10 mouse cellular contexts compared by ENCODE assay signal in genomic region chr11:77371088-77371487, GRCm38 (mm10).
DNase-seq lines count a peak whose midpoint lies in the region; TF ChIP-seq lines count a peak whose summit lies in the region.
"Had no signal": no experiment of that assay in that cellular context is flagged by ENCODE, and none has a peak within 500 bp of the region (broad histone marks: within the 10 kb centered on the region; RNA-seq: fewer than 3 reads in every experiment).

No protein-coding gene starts in this region.

- no peaks in the 10 kb centered on the region for H3K27me3 ChIP-seq in megakaryocyte, embryonic 14.5 days (replicated peaks)

- TF ChIP-seq CTCF in gastrocnemius, adult 2 months (IDR thresholded peaks at IDR 0.05): no peak

- DNase-seq in gastrocnemius, adult 2 months: no peak
- DNase-seq in gastrocnemius, postnatal 4 days (ENCODE audit: low spot score in 2 of 2): no peak
- peak; percentile 64 for DNase-seq in lung, postnatal 25 days (ENCODE audit: low spot score)
- no peak for DNase-seq in lung, postnatal 14 days
- peak; percentile 11 for DNase-seq in brain, adult 2 months (ENCODE audit: low read depth, low spot score)
- no peak for DNase-seq in cerebellum, postnatal 4 days (ENCODE audit: low spot score in 2 of 2)
- no peak for DNase-seq in gastrocnemius, adult 8-10 months (ENCODE audit: low spot score in 2 of 2)
- DNase-seq: heart, postnatal 36 days had no signal

- peak overlapping the region; percentile 2; the same call in 1 of the 2 replicates for H3K4me3 ChIP-seq in gastrocnemius, adult 2 months
- H3K4me3 ChIP-seq in megakaryocyte, embryonic 14.5 days (replicated peaks): peak overlapping the region; percentile 18
- H3K4me3 ChIP-seq: forebrain, embryonic 10.5 days had no signal

- intact Hi-C loops in gastrocnemius, adult 2 months (cut with DNase I): no loop called here

- peaks cover 3% of the 10 kb centered on the region for H3K36me3 ChIP-seq in megakaryocyte, embryonic 14.5 days (replicated peaks; ENCODE audit: low read length)
- H3K36me3 ChIP-seq: forebrain, embryonic 10.5 days had no signal

- peak overlapping the region; percentile 95 for H3K27ac ChIP-seq in gastrocnemius, adult 2 months
- H3K27ac ChIP-seq: forebrain, embryonic 10.5 days had no signal

- no peaks in the 10 kb centered on the region for H3K9me3 ChIP-seq in megakaryocyte, embryonic 14.5 days
- H3K9me3 ChIP-seq: forebrain, embryonic 10.5 days had no signal

- H3K4me1 ChIP-seq in megakaryocyte, embryonic 14.5 days: peaks cover 56% of the 10 kb centered on the region
- H3K4me1 ChIP-seq: forebrain, embryonic 10.5 days had no signal

Comparison
In these comparisons a context has a peak if more than half of its experiments do, and no peak if none do; other contexts are left out.
1. DNase-seq: peak in lung, postnatal 25 days (single experiment) and brain, adult 2 months (single experiment); none in gastrocnemius, adult 2 months (single experiment), gastrocnemius, postnatal 4 days (0 of 2), lung, postnatal 14 days (single experiment), cerebellum, postnatal 4 days (0 of 2) and gastrocnemius, adult 8-10 months (0 of 2).